Mouse (Mus musculus): Measurements from ENCODE around the gene Hes1. TPM values are rescaled to one million over a fixed set of nuclear protein-coding genes. Genes with fewer than 3 reads are reported as not detected.

Gene Hes1
- polyA plus RNA-seq, 1 experiment, result 25.2 TPM

DNA sequence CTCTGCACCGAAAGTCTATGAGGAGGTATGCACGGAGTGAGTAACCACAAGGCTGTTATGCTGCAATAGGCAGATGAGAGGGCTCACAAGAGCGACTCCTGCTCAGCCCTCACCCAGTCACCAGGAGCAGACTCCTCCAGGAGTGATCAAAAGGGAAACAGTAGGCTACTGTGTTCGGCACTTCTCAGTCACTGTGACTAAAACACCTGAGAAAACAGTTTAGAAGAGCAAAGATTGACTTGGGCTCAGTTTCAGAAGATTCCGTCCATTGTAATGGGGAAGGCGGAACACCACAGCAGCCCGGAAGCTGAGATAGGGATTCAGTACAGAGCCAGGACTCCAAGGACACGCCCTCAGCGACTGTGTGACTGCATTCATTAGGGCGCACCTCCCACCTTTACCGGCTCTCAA lies 16.8 kb upstream of the Hes1 start:
- DNase-seq (ENCODE audit: extremely low spot score in 1 of 2, low spot score in 1 of 2), result no peak

DNA sequence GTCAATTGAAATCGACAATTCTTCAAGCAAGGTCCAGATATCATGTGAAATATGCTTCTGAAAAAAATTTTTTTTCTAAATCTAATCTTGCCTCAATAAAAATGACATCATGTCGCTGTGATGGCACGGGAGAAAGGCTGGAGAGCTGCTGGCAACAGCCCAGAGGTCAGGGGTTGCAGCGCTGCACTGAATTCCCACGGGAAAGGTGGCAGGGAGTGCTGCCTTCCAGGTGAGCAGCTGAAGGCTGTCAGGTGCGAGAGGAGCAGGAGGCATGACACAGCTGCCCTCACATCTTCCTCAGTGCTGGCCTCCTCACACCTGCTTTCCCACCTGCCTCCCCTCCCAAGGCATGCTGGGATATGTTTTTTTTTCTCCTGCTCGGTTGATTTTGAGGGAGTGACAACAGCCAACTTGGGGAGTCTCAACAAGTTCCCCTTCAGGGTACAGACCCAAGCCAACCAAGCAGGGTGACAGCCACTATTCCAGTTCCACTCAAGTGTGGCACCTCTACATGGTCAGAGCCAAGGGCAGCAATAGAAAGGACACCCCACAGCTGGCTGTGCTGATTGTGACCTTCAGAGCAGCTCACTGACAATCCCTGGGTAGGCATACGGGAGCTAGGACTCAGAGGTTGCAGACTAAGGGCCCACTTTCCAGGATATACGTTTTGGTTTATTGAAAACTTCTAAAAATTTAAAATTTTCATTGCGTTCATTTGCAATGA lies 13.3 kb upstream of the Hes1 start:
- DNase-seq (ENCODE audit: extremely low spot score in 1 of 2, low spot score in 1 of 2), result no peak

DNA sequence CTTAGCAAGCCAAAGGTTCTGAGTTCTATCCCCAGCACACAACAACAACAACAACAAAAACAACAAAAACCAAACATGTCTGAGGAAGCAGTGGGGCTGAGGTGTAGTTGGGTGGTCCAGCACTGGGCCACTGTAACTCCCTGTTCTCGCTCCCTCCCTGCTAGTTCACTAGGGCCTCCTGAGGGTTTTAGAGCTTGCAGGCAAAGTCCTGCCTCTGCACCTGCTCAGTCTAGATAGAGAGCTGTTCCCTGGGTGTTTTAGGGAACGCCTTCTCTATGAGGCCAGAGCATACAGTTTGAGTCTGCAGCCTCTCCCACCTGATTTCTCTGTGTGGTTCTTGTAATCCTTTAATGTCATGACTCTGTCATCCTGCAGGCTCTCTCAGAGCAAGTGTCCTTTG lies 11.9 kb upstream of the Hes1 start:
- DNase-seq (ENCODE audit: extremely low spot score in 1 of 2, low spot score in 1 of 2), result no peak

DNA sequence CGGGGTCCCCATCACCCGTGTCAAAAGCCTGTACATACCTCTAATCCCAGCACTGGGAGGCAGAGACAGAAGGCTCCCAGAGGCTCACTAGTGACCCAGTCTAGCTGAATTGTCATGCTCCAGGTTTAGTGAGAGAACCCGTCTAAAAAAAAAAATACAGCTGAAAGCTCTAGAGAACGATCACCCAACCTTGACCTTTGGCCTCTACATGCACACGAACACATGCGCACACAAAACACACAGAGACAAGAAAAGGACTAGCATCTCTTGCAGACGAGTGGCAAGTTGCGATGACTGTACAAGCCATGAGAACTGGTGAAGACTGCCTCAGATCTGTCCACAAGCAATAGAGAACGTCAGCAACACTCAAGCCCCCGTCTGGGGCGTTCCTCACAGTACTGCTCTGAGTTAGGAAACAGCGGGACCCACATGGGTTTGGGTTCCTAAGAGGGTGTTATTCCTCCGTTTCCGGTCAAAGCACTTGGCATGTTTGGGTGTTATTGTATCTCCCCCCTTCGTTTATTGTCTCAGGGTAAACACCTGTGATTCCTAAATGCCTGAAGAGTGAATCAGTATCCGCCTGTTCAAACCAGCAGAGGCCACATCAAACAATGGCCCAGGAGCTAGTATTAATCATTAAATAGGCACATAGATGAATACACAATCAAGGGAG lies 11.2 kb upstream of the Hes1 start:
- no peak for DNase-seq (ENCODE audit: extremely low spot score in 1 of 2, low spot score in 1 of 2)

DNA sequence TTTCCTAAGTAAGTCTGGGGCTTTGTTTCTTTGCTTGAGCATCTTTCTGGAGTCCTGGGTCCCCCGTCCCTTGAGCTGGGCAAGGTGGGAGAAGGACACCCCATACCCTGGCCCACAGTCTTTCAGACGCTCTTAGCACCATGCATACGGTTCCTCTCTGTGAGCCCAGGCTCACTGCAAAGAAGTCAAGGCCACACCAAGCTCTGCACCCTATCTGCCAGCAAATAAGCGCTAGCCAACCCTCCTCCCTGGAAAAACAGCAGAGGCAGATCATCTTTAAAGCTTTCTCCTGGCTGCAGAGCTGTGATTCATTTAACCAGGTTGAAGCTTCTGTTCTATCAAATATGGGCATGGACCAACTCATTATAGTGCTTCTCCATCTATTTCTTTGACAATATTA lies 9.6 kb upstream of the Hes1 start:
- DNase-seq (ENCODE audit: extremely low spot score in 1 of 2, low spot score in 1 of 2), result no peak

DNA sequence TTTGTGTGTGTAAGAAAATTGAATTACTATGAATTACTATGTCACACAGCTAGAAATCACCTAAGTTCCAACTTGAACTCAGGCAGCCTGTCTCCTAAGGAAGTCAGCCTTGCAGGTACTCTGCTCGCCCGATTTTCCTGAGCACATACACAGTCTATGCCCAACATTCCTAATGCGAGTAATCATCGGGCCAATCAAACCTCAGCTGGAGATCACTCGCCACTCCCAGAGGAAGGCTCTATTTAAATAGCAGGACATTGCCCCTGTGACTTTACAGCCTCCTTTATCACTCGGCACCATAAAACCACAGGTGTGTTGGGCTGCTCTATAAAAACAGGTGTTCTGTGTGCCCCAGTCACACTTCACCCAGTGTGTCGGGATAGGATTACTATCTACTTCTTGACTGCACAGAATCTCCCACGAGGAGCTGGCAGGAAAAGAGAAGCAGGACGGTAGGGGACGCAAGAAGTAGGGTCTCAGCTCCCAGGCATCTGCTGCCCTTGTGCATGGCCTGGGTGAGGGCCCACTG lies 8.8 kb upstream of the Hes1 start:
- DNase-seq (ENCODE audit: extremely low spot score in 1 of 2, low spot score in 1 of 2), result no peak

DNA sequence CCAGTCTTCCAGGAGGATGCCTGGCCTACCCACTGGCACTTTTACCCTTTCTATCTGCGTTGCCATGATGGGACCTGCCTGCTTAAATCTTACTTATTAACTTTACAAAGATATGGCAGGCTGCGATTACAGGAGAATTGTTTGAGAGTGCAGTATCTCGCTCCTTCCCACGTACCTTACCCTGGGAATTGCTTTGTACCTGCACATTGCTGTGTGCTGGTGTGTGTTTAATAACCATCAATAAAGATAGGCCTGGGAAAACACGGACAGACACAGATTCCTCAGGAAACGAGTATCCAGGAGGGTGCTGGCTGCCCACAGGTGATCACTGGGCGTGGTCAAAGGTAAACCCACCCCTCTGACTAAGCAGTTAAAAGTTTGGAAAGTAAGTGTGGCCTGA lies 8.3 kb upstream of the Hes1 start:
- no peak for DNase-seq (ENCODE audit: extremely low spot score in 1 of 2, low spot score in 1 of 2)

DNA sequence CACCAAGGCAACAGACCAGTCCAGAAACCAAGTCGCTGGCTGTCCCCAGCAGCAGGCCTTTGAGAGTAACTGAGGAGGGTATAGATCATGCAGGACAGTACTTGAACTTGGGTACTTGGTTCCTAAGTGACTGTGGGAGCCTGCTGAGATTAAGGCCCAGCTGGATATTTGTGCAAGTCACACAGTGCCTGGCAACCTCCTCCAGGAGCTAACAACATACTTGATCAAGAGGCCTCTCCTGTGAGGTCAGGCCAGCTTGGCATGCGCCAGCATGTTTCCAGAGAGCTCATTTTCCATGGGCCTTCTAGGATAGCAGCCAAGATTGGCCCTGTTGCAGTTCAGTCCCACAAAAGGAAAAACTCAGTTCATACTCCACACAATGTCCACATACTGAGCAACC lies 7.3 kb upstream of the Hes1 start:
- DNase-seq (ENCODE audit: extremely low spot score in 1 of 2, low spot score in 1 of 2), result no peak

DNA sequence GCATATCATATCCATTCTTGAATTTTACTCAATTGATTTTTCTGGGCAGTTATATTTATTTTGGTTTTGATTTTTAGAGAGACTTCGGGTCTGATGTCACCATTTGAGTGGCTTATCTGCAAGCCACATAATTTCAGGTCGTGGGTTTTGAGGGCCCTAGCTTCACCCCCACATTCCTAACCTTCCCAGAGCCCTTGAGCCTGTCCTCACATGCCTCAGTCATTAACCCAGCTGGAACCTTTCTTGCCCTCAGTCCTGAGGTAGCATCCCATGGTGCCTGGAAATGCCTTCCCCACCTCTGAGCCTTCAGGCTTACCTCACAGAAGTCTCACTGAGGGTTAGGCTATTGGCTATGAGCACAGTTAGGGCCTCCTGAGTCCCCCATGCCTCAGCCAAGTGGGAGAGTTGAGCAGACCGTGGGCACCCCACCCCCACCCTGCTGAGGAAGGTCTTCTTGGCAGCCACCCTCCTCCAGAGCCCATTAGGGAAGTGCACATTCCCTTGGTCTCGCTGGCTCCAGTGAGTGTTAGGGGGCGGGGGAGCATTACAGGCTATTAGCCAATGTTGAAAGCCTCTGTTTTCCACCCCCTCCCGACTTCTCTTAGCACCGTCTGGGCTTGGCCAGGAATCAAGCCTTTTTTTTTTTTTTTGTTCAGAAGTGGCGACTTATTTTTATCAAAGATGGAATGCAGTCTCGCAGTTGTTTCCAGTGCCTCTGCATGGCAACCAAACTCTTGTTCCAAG lies 5.0 kb upstream of the Hes1 start:
- DNase-seq (ENCODE audit: extremely low spot score in 1 of 2, low spot score in 1 of 2), result peak in 1 of 2 experiments; percentile 72

DNA sequence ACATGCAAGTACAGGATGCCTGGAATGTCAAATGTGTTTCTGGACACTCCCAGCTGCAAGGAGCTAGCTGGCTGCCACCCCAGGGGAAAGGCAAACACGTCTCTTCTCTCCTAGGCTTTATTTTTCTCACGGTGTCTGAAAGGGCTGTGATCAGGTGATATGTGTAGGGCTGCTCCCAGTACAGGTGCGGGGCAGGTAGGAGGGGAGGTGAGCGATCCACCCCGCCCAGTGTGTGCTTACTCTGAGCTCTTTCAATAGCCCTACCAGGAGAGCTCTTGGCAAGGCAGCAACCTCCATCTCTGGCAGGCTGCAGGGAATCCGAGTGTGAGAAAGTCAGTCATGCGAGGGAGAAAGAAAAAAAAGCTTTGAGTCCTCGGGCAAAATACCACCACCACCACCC lies 3.8 kb upstream of the Hes1 start:
- peak in 1 of 2 experiments; percentile 44 for DNase-seq (ENCODE audit: extremely low spot score in 1 of 2, low spot score in 1 of 2)

DNA sequence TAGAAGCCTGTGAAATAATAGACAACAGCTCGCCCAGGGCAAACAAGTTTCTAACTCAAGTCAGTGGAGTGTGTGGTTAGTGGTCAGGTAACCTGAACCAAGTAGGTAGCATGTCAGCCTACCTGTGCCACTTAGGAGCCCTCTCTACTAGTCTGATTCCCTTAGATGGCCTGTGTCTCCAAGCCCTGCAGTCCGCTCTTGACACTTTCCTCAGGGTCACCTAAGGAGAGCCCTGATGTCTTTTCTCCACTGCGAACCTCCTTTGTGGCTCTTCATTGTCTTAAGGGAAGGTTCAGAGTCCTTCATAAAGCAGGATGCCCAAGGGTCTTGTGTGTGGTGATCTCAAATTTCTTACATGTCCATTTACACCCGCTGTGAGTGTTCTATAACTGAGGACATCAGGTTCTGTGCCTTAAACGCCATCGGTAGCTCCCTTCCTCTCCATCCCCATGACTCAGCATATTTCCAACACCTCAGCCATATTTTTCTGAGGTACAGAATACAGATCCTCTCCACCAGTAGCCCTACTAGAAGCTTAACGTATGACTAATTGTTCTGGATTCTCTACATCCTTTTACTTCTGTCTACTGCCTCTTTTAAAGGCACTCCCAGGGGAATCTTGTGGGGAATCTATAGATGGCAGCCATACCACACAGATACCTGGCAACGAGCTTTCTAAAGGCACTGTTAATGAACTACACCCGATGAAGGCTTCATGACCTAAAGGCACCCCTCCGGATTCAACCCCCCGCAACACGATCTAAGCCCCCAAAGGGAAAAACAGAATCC lies 1.7 kb upstream of the Hes1 start:
- DNase-seq (ENCODE audit: extremely low spot score in 1 of 2, low spot score in 1 of 2), result peak in 1 of 2 experiments; percentile 27

DNA sequence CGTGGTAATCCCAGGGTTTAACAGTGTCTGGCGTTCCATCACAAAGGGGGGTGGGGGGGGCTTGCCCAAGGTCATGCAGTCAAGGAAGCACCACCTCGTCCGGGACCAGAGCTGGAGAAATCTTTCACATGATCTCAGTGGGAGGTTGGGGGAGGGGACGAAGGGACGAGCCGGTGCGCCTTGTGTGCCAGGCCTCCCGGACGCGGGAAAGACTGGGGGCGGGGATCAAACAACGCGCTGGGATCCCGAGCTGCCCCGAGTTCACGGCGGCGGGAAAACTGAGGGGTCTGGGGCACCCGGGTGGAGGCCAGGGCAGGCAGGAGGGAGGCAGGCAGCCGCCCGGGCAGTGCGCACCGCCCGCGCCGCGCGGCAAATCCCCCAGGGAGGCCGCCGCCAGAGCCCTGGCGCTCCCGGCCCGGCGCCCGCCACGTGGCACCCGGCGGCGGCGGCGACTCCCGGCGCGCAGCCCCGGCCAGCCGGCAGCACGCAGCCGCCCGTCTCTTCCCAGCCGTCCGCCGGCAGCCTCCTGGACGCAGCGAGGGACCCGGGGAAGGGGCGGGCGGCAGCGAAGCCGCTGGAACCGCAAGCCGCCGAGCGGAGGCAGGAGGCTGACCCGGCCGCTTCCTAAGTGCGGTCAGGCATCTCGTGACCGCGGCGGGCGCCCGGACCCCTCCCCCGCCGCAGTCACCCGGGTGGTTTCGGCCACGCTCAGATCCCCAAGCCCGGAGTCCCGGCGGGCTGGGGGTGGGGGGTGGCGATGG lies 883 bp upstream of the Hes1 start:
- DNase-seq (ENCODE audit: extremely low spot score in 1 of 2, low spot score in 1 of 2), result peak in 1 of 2 experiments; percentile 56

DNA sequence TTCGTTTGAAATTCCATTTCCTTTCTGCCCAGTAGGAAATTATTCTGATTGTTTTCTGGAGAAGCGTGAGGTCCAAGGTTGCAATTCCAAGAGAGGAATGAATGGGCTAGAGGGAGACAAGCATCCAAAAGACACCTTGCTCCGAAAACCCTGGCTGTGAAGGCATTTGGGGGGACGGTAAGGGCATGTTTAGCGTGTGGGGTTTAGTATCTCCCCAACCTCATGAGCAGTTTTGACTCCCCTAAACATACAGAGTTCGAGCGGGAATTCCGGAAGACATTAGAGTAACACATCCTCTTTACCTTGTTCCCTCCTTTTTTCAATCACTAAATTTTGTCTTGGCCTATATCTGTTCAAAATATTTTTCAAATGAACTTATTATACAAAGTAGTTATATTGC lies 429 bp downstream of the Hes1 start:
- DNase-seq (ENCODE audit: extremely low spot score in 1 of 2, low spot score in 1 of 2), result no peak

DNA sequence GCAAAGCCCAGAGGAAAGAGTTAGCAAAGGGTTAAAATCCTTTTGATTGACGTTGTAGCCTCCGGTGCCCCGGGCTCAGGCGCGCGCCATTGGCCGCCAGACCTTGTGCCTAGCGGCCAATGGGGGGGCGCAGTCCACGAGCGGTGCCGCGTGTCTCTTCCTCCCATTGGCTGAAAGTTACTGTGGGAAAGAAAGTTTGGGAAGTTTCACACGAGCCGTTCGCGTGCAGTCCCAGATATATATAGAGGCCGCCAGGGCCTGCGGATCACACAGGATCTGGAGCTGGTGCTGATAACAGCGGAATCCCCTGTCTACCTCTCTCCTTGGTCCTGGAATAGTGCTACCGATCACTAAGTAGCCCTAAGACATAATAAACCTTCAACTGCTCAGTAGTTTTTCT lies 893 bp downstream of the Hes1 start:
- DNase-seq (ENCODE audit: extremely low spot score in 1 of 2, low spot score in 1 of 2), result peak; percentile 82 to 92

DNA sequence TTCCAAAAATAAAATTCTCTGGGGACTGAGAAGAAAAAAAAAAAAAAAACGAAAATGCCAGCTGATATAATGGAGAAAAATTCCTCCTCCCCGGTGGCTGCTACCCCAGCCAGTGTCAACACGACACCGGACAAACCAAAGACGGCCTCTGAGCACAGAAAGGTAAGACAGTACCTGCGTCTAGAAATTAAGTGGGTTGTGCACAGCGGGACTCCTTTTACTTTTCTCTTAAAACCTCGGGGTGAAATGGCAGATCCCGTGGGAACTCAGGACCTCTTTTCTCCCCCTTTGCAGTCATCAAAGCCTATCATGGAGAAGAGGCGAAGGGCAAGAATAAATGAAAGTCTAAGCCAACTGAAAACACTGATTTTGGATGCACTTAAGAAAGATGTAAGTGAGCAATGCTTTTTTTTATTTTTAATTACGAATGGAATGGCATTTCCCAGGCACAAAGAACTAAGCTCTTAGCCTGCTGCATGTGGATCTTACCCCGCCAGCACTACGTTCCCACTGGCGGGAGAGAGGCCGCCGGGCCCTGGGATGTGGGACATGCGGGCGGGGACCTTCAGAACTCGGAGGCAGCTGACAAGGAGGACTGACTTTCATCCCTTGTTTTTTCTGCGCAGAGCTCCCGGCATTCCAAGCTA lies 1.5 kb downstream of the Hes1 start:
- DNase-seq (ENCODE audit: extremely low spot score in 1 of 2, low spot score in 1 of 2), result no peak

DNA sequence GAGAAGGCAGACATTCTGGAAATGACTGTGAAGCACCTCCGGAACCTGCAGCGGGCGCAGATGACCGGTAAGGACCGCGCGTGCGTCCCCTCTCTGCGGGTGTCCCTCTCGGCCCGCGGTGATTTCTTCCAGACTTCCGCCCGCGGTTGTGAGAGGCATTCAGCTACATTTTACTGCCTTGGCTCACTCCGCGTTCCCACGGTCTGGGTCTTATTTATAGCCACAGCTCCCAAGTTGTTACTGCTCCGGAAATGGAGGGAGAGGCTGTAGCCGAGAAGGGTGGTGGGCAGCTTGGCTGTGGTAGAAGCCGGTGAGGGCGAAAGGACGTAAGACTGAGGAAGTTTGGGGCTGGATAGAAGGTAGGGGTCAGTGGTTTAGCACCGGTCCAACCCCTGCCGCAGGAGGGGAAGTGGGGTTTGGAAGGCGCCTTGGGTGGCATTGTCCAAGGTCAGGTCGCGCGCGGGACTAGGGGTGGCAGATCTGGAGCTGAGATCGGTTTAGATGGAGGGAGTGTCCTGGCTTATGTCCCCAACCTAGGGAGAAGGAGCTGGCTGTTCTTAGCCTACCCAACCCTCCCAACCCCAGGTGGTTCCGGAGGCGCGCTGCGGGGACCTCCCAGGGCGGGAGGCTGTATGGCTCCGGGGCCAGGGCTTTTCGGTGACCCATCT lies 2.1 kb downstream of the Hes1 start:
- DNase-seq (ENCODE audit: extremely low spot score in 1 of 2, low spot score in 1 of 2), result peak in 1 of 2 experiments; percentile 57

DNA sequence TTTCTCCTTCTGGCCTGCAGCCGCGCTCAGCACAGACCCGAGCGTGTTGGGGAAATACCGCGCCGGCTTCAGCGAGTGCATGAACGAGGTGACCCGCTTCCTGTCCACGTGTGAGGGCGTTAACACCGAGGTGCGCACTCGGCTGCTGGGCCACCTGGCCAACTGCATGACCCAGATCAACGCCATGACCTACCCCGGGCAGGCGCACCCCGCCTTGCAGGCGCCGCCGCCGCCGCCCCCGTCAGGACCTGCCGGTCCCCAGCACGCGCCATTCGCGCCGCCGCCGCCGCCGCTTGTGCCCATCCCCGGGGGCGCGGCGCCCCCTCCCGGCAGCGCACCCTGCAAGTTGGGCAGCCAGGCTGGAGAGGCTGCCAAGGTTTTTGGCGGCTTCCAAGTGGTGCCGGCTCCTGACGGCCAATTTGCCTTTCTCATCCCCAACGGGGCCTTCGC lies 2.7 kb downstream of the Hes1 start:
- peak in 1 of 2 experiments; percentile 84 for DNase-seq (ENCODE audit: extremely low spot score in 1 of 2, low spot score in 1 of 2)
